Mouse (Mus musculus) hindbrain, embryonic 10.5 days (tissue): ENCODE measurements around the gene Ilvbl. TPM values are rescaled to one million over a fixed set of nuclear protein-coding genes. Genes with fewer than 3 reads are reported as not detected.
A peak's percentile ranks its signal among the peaks of the same experiment; 100 is the strongest.
"Not testable (repeated sequence)": the region's sequence is repeated elsewhere in the genome, so short reads cannot be mapped to it uniquely, and the experiment has no call there.

ENCODE experiments used
- DNase-seq: peaks from one replicate; pipeline ENCODE4 v3.0.0-alpha.2; 2017; ENCODE audit warnings: low spot score
- H3K27ac ChIP-seq: fragments of 300-500 bp; sonication (generic); 2 replicates; pipeline ENCODE4 v1.5.1; 2016; ENCODE audit warnings: mild to moderate bottlenecking, moderate library complexity
- H3K27me3 ChIP-seq: fragments of 300-500 bp; sonication (generic); 2 replicates; pipeline ENCODE4 v1.6.1; 2016; ENCODE audit warnings: mild to moderate bottlenecking; ENCODE audit not compliant: poor library complexity, insufficient read depth, severe bottlenecking
- H3K36me3 ChIP-seq: fragments of 300-500 bp; sonication (generic); 2 replicates; pipeline ENCODE4 v1.6.1; 2016; ENCODE audit warnings: mild to moderate bottlenecking, moderate library complexity
- H3K4me1 ChIP-seq: fragments of 300-500 bp; sonication (generic); replicated peaks from 2 replicates; pipeline ENCODE4 v1.6.1; 2016; ENCODE audit warnings: mild to moderate bottlenecking
- H3K4me3 ChIP-seq: fragments of 300-500 bp; sonication (generic); 2 replicates; pipeline ENCODE4 v1.5.1; 2016; ENCODE audit warnings: mild to moderate bottlenecking, moderate library complexity
- H3K9me3 ChIP-seq: fragments of 300-500 bp; sonication (generic); 2 replicates; pipeline ENCODE4 v1.6.1; 2016; ENCODE audit warnings: mild to moderate bottlenecking, moderate library complexity
- WGBS: fragments of 180-500 bp; shearing (Covaris S2); methylation state at CpG from one replicate; pipeline ENCODE4 v1.1.7; 2016; 5-methylcytosine and 5-hydroxymethylcytosine counted together
- polyA plus RNA-seq: library from polyadenylated mRNA; unstranded; fragments of >200 nt; fragmentation: Nextera tagmentation; extraction: Ambion mirVana; gene quantifications from 2 replicates; pipeline ENCODE4 v1.2.1, GENCODE M21; 2016

Gene Ilvbl
- polyA plus RNA-seq, 1 experiment from 2014 or later, result 48.0 TPM

DNA sequence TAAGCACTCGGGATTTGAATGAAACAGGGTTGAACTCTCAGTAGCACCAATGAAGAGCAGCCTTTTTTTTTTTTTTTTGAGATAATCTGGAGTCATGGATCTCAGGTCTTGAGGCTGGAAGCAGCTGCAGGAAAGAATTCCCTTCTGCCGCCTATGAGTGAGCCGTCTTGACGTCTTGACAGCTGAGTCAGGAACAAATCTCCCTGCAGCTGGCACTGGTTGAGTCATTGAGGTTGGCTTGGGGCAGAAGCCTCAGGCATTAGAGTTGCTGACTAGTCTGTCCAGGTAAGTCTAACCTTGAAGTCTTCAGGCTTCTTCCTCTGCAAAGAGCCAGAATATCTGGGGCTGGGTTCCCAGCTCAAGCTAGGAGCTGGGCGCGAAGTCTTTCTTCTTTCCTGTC is 20.0 kb downstream of the Ilvbl start:
- H3K27me3 ChIP-seq, result no peaks in the 10 kb centered on the region
- no peak overlapping the region for H3K4me3 ChIP-seq
- no peaks in the 10 kb centered on the region for H3K9me3 ChIP-seq
- peaks cover 19% of the 10 kb centered on the region for H3K4me1 ChIP-seq
- WGBS, result 84% methylated on average over 6 of the region's 6 CpGs
- no peak overlapping the region for H3K27ac ChIP-seq
- no peak for DNase-seq
- peaks cover 9% of the 10 kb centered on the region for H3K36me3 ChIP-seq

DNA sequence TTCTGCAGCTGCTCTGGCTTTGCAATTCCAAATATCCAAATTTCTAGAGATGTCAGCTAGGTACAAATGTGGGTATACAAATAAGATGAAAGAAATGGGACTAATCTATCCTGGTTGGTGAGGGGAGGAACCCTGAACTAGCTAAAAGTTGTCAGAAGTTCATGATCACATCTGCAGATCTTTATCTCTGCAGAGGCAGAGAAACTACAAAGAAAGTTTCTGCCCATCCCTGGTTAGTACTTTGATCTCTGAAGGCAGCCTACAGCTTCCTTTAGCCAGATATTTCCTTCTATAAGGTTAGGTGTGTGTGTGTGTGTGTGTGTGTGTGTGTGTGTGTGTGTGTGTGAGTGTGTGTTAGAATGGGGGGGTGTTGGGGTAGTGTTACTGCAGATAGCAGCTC is 20.4 kb downstream of the Ilvbl start:
- Histone ChIP-seq H3K36me3 (peaks cover 5% of the 10 kb centered on the region), H3K27ac (no peak overlapping the region), H3K9me3 (no peaks in the 10 kb centered on the region), H3K4me1 (peaks cover 19% of the 10 kb centered on the region), H3K4me3 (no peak overlapping the region), H3K27me3 (no peaks in the 10 kb centered on the region)
- no peak for DNase-seq

DNA sequence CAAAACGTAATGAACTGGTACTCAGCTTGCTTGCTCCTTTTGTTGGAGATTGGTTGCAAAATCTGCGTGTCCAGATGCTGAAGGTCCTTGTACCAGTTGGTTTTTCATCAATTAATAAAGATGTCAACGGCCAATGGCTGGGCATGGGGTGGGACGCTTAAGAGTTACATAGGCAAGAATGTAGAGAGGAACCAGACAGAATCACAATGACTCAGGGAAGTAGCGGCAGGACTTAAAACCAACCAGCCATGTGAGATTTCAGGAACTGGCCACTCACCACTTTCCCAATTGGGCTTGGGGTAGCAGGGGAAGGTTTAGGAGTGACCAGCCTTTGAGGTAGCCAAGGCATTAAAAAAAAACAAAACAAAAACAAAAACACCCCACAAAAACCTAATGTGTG is 25.7 kb downstream of the Ilvbl start:
- Histone ChIP-seq H3K27ac (no peak overlapping the region), H3K9me3 (no peaks in the 10 kb centered on the region), H3K36me3 (no peaks in the 10 kb centered on the region), H3K4me3 (no peak overlapping the region), H3K4me1 (no peaks in the 10 kb centered on the region), H3K27me3 (no peaks in the 10 kb centered on the region)
- 84% methylated on average over 5 of the region's 5 CpGs for WGBS
- DNase-seq, result no peak

DNA sequence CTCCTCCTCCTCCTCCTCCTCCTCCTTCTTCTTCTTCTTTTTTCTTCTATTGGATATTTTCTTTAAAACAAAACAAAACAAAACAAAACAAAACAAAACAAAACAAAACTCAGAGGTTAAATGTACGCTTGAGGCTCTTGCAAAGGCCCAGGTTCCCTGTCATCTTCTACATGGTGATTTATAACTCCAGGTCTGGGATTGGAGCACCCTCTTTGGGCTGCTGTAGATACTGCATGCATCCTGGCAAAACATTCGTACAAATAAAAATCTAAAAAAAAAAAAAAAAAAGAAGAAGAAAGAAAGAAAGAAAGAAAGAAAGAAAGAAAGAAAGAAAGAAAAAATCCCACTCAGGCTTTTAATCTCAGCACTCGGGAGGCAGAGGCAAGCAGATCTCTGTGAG is 30.9 kb downstream of the Ilvbl start:
- no peaks in the 10 kb centered on the region for H3K4me1 ChIP-seq
- H3K27me3 ChIP-seq, result no peaks in the 10 kb centered on the region
- 45% methylated on average over 3 of the region's 3 CpGs for WGBS
- no peak for DNase-seq
- H3K36me3 ChIP-seq, result no peaks in the 10 kb centered on the region
- no peak overlapping the region for H3K27ac ChIP-seq
- H3K9me3 ChIP-seq, result no peaks in the 10 kb centered on the region
- H3K4me3 ChIP-seq, result no peak overlapping the region

DNA sequence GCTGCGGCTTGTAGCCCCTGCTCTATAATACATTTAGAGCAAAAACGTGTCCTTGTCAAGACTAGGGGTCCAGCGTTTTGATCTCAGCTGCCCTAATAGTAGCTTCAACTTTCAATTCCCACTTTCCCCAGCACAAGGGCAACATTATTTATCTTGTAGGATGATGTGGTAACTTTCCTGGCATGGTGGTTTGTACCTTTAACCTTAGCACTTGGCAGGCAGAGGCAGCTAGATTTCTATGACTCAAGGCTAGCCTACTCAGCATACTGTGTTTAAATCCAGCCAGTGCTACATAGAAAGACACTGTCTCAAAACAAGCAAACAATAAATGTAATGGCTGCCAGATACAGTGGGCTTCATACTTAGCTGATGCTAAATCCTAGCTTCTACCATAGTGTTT is 33.5 kb downstream of the Ilvbl start:
- H3K9me3 ChIP-seq, result no peaks in the 10 kb centered on the region
- 78% methylated on average over 3 of the region's 3 CpGs for WGBS
- no peaks in the 10 kb centered on the region for H3K4me1 ChIP-seq
- H3K27me3 ChIP-seq, result no peaks in the 10 kb centered on the region
- H3K36me3 ChIP-seq, result no peaks in the 10 kb centered on the region
- no peak for DNase-seq
- H3K27ac ChIP-seq, result no peak overlapping the region
- no peak overlapping the region for H3K4me3 ChIP-seq

DNA sequence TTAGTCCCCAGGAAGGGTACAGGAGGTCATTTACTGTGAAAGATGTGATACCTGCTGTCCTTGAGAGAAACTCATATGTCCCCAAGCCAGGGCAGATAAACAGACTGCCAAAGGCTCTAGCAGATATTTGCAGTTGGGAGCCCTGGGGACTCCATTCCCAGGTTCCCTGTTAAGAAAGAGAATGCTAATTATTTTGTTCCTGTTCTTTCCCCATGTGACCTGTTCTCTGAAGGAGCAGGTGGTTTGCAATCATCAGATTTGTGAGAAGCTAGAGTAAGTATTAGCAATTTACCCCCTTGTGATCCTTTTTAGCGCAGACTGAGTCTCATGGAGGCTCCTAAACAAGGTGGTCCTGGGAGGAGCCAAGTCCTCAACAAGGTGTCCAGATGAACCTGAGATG is 43.8 kb downstream of the Ilvbl start, which contains the start of gene Olfr1357:
TSS of gene Olfr1357 (minus strand) at position 101 of the 400 bp plus-strand sequence.
- Histone ChIP-seq H3K36me3 (no peaks in the 10 kb centered on the region), H3K27me3 (no peaks in the 10 kb centered on the region), H3K4me3 (no peak within 1 kb of the TSS), H3K4me1 (no peaks in the 10 kb centered on the region), H3K9me3 (no peaks in the 10 kb centered on the region), H3K27ac (no peak within 1 kb of the TSS)
- 83% methylated on average over 1 of the region's 1 CpGs for WGBS
- no peak for DNase-seq

DNA sequence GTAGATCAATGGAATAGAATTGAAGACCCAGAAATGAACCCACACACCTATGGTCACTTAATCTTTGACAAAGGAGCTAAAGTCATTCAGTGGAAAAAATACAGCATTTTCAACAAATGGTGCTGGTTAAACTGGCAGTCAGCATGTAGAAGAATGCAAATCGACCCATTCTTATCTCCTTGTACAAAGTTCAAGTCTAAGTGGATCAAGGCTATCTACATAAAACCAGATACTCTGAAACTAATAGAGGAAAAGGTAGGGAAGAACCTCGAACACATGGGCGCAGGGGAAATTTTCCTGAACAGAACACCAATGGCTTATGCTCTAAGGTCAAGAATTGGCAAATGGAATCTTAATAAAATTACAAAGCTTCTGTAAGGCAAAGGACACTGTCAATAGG is 49.0 kb downstream of the Ilvbl start:
- 81% methylated on average over 3 of the region's 3 CpGs for WGBS
- H3K27ac ChIP-seq, H3K4me3 ChIP-seq, H3K4me1 ChIP-seq, H3K27me3 ChIP-seq, H3K9me3 ChIP-seq, DNase-seq, H3K36me3 ChIP-seq: not testable (repeated sequence)

DNA sequence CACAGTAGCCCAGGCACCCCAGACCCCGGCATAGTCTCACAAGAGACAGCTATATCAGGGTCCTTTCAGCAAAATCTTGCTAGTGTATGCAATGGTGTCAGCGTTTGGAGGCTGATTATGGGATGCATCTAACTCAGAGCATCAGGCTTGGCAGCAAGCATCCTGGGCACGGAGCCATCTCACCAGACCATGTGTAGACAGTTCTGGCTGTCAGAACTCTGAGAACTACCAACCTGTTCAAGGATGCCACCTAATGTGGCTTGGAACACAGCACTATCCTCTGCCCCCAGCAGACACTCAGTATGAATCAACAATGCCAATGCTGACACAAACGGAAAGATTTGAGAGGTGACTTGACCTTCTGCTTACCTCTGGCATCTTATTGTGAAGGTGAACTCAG is 56.0 kb downstream of the Ilvbl start:
- no peak overlapping the region for H3K4me3 ChIP-seq
- no peaks in the 10 kb centered on the region for H3K27me3 ChIP-seq
- H3K36me3 ChIP-seq, result no peaks in the 10 kb centered on the region
- H3K27ac ChIP-seq, result no peak overlapping the region
- 84% methylated on average over 4 of the region's 4 CpGs for WGBS
- no peaks in the 10 kb centered on the region for H3K4me1 ChIP-seq
- no peak for DNase-seq
- H3K9me3 ChIP-seq, result no peaks in the 10 kb centered on the region

DNA sequence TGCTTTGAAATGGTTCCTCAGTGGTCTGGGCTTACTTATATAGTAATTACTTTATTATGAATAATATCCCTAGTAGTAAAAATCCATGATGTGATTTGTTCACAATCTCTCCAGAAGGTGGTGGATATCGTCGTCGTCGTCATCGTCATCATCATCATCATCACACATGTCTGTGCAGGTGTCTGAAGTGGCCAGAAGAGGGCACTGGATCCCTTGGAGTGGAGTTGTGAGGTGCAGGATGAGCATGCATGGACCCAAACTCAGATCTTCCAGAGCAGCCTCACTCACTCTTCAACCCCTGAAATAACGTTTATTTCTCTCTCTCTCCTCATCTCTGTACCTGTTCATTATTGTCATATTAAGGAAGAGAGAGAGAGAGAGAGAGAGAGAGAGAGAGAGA is 58.2 kb downstream of the Ilvbl start:
- peak; percentile 43 for DNase-seq
- no peaks in the 10 kb centered on the region for H3K36me3 ChIP-seq
- H3K27me3 ChIP-seq, result no peaks in the 10 kb centered on the region
- no peak overlapping the region for H3K4me3 ChIP-seq
- H3K27ac ChIP-seq, result no peak overlapping the region
- H3K9me3 ChIP-seq, result no peaks in the 10 kb centered on the region
- no peaks in the 10 kb centered on the region for H3K4me1 ChIP-seq
- WGBS, result 26% methylated on average over 6 of the region's 6 CpGs

Other genes with a start within 250 kb of the Ilvbl start
- 40.1 and 47.2 TPM in 2 replicates for gene Agpat3, start 221.9 kb upstream of the Ilvbl start, polyA plus RNA-seq
- 322 and 331 TPM in 2 replicates for gene Rrp1, start 161.3 kb upstream of the Ilvbl start, polyA plus RNA-seq
- gene Cstb, start 148.7 kb upstream of the Ilvbl start, polyA plus RNA-seq, result 117 and 129 TPM in 2 replicates
- gene Pdxk, start 109.4 kb upstream of the Ilvbl start, polyA plus RNA-seq, result 10.0 and 11.1 TPM in 2 replicates
- not detected in 2 replicates for gene Olfr1358, start 56.9 kb upstream of the Ilvbl start, polyA plus RNA-seq
- 12.2 TPM in 2 replicates for gene Syde1, start 17.6 kb downstream of the Ilvbl start, polyA plus RNA-seq
- gene Olfr1357, start 43.7 kb downstream of the Ilvbl start, polyA plus RNA-seq, result not detected in 2 replicates
- 0.07 TPM in 1 of 2 replicates, not detected in the other for gene Casp14, start 143.9 kb downstream of the Ilvbl start, polyA plus RNA-seq
- gene Ccdc105, start 178.7 kb downstream of the Ilvbl start, polyA plus RNA-seq, result 0.09 and 0.19 TPM in 2 replicates
- gene Slc1a6, start 206.2 kb downstream of the Ilvbl start, polyA plus RNA-seq, result 1.1 and 1.6 TPM in 2 replicates